Mouse (Mus musculus): Measurements from ENCODE around the gene Exph5. TPM values are rescaled to one million over a fixed set of nuclear protein-coding genes. Genes with fewer than 3 reads are reported as not detected.

The Exph5 gene
- under 1 TPM; 0.23 to 0.36 TPM for total RNA-seq (2021)

DNA sequence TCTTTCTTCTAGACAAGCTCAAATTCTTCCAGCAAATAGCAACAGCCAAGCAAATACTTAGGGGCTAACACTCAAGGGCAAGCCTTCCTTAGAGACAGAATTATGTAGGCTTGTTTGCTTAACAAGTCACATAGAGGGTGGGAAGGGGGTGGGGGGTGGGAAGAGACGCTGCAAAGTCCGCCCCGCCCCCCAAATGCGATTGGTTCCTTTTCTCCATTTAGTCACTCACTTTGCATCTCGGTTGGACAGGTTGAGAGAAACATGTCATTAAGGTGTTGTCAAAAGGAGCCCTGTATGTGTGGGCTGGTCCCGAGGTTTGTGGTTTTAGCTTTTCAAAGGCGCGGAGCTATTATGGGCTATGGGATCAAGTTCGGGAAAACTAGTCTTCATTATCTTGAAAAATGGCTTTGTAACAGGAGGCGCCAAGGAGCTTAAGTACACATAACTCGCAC is at the start of gene Exph5:
Gene Exph5 (plus strand): TSS at position 402 of the 452 bp plus-strand sequence.
- DNase-seq (ENCODE audit: low spot score), result no peak
- intact Hi-C loops (cut with DNase I), result no loop called here

GRCm38 (mm10) chr9:53254368-53254767 is 47.1 kb upstream of the Exph5 start:
- intact Hi-C loops (cut with DNase I), result loop anchor here (1.0 kb wide), 1 partner anchor 144 kb away; no protein-coding TSS in a partner anchor
- peak; percentile 16 for DNase-seq (ENCODE audit: low spot score)

DNA sequence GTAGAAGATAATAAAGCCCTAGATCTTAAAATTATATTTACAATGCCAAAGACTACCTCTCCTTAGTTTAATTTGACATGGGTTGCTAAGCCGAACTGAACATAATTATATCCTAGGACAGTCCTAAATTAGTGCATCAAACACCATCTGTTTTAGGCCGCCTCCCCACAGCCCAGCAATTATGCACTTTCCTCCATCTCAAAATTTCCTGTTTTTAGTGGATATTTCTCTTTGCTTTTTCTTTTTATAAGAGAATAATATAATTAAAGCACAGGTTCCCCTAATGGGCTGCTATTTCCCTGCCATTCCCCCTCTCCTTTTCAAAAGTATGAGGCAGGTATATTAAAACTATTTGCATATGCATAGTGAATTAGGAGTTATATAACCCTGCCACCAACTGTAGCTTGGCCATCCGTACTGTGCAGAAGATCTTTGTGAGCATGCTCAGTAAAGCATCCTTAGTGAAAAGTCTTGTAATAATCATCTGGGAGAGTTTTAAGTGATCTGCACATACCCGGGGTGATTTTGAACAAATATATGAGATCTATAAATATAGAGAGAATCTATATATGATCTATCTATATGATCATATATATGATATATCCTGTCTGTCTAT is 44.7 kb upstream of the Exph5 start:
- intact Hi-C loops (cut with DNase I), result loop anchor here (5.0 kb wide), 1 partner anchor 196 kb away; no protein-coding TSS in a partner anchor
- no peak for DNase-seq (ENCODE audit: low spot score)

DNA sequence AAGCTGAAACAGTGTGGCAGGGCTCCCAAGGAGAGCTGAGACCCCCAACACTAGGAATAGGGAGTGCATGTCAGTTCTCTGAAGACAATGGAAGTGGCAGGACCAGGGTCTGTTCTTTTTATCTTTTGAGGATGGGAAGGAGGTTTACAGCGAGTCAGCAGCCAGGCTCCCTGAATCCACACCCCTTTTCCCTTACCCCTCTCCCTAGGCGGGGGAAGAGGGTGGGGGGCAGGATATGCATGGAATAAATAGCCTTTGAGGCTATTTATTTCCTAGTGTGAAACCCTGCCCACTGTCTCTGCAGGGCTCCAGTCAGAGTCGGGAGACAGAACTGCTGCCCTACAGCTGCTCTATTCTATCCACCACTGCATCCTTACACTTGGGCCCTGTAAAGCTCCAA is 43.7 kb upstream of the Exph5 start:
- DNase-seq (ENCODE audit: low spot score), result no peak
- intact Hi-C loops (cut with DNase I), result loop anchor here (5.0 kb wide), 1 partner anchor 195 kb away; no protein-coding TSS in a partner anchor

DNA sequence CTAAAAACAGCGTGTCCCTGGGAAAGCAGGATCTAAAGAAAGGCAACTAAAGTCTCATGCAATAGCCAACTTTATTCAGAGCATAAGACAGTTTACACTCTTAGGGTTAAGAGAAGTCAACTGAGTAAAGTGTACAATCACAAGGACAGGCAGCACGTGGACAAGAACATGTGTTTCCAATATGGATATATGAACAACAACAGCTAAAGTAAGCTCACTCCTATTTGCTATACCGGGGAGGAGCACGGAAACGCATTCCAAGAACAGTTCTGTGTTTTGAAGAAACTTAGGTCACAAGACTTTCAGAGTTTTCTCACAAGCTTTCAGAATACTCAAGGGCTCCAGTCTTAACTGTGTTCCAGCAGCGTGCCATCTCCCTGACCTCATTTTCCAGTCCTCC is 43.3 kb upstream of the Exph5 start:
- intact Hi-C loops (cut with DNase I), result loop anchor here (5.0 kb wide), 1 partner anchor 194 kb away; no protein-coding TSS in a partner anchor
- DNase-seq (ENCODE audit: low spot score), result no peak

GRCm38 (mm10) chr9:53264387-53264786 is 37.1 kb upstream of the Exph5 start:
- no peak for DNase-seq (ENCODE audit: low spot score)
- intact Hi-C loops (cut with DNase I), result no loop called here

DNA sequence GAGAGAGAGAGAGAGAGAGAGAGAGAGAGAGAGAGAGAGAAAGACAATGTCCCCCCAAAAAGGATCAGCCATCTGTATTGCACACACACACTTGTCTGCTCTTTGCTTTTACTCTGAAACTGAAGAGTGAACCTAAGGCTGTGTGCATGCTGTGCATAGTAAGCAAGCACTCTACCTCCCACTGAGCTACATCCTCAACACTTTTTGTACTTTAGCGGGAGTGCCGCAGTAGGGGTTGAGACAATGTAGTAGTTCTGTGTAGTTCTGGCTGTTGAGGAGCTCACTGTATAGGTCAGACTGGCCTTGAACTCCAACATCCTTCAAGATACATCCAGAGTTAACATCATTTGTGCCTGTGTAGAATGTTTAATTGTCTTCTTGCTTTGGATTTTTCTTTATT is 35.9 kb upstream of the Exph5 start:
- intact Hi-C loops (cut with DNase I), result no loop called here
- no peak for DNase-seq (ENCODE audit: low spot score)

DNA sequence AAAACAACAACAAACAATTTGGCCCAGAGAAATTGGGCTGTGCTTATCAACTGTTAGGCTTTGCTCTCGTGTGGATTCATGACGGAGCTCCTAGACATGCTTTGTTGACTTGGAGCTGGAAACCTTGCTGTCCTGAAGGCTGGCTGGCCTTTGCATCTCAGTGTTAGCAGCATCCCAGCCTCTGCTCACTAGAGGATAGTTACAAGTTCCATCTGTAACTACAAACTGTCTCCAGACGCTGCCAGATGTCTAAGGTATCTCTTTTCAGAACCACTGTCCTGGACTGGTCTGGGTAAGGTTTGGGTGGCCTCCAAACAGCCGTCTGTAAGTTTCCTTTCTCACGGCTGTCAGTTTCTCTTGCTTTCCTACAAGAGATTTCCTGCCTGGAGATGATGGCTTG is 33.4 kb upstream of the Exph5 start:
- intact Hi-C loops (cut with DNase I), result no loop called here
- no peak for DNase-seq (ENCODE audit: low spot score)

GRCm38 (mm10) chr9:53268731-53269465 is 32.6 kb upstream of the Exph5 start:
- intact Hi-C loops (cut with DNase I), result no loop called here
- DNase-seq (ENCODE audit: low spot score), result no peak

DNA sequence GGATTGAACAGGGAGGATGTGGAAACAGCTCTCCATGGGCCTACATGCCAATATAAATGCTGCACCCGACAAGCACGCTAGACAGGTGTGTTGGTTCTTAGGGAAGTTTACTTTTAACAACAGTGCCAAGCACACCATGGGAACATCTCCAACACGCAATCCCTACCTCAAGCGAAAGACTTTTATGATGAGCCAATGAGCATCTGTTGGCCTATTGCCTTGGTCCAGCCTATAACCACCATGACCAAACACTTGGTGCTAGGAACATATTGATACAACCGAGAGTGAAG is 32.1 kb upstream of the Exph5 start:
- intact Hi-C loops (cut with DNase I), result no loop called here
- DNase-seq (ENCODE audit: low spot score), result no peak

- intact Hi-C loops (cut with DNase I), result no loop called here
- DNase-seq (ENCODE audit: low spot score), result no peak
Observed at GRCm38 (mm10) chr9:53271281-53272022, 30.0 kb upstream of the Exph5 start.

DNA sequence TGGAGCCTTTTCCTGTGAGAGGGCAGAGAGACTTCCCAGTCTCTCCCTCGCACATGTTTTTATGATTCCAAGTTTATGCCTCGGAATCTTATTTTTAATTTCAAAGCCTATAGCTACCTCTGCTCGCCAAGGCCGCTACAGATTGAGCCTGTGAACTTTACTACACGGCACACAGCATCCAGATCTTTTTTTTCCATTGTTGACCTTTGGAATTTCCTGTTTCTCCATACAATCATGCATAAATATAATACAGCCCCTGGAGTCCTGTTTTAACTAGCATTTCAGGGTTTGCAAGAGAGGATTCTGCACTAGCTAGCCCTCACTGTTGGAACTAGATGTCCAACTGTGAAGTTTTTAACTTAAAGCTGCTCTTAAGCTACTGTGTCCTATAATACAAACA is 29.3 kb upstream of the Exph5 start:
- no peak for DNase-seq (ENCODE audit: low spot score)
- intact Hi-C loops (cut with DNase I), result no loop called here

GRCm38 (mm10) chr9:53272714-53273113 is 28.8 kb upstream of the Exph5 start:
- no peak for DNase-seq (ENCODE audit: low spot score)
- intact Hi-C loops (cut with DNase I), result no loop called here

DNA sequence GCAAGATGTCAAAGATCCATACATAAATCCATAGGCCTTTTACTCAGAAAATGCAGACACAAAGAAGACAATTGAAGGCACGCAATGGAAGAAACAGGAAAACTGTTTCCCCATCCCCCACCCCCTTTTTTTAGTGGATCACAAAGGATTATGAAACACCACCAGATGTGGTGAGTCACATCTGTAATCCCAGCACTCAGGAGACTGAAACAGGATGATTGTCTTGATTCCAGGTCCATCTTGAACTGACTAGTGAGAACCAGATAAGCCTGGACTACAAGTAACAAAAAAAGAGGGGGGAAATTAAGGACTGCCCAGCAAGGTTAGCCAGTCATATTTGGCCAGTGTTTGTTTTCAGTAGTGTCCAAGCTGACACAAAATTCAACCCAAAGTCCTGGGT is 25.1 kb upstream of the Exph5 start:
- no peak for DNase-seq (ENCODE audit: low spot score)

DNA sequence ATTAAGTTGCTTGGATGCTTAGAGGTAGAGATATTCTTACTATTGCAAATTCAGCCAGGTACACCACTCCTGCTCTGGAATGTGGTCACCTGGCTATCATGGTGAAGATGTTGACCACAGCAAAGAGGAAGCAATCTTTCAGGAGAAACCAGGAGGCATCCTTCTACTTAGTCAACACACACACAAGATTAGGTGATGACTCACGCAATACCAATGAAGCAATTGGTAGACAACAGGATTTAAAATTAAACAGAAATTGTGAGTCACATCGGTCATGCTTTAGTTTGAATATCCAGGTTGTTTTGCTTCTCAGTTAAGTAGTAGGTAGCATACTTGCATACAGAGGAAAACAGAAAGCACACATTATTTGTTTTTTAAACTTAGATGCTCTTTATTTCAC is 22.5 kb upstream of the Exph5 start:
- intact Hi-C loops (cut with DNase I), result no loop called here
- DNase-seq (ENCODE audit: low spot score), result no peak

More for the DNA sequence above, 25.1 kb upstream of the Exph5 start:
- intact Hi-C loops (cut with DNase I), result no loop called here

DNA sequence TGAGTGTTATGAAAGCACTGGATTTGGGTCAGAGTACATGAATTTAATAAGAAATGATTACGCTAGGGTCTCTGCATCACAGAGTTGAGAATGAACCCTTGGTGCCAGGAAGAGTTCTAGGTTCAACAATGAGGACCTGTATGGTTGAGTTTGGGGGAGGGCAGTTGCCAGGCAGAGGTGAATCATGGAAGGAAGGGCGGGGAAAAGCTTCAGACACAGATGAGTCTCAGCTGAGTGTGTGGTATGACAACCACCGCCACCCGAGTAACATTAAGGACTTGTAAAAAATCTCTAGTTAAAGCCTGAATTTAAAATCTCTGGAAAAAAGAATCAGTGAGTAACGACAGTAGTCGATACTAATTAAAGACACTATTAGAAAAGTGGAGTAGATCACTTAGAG is 14.7 kb upstream of the Exph5 start:
- no peak for DNase-seq (ENCODE audit: low spot score)
- intact Hi-C loops (cut with DNase I), result no loop called here

- intact Hi-C loops (cut with DNase I), result no loop called here
- DNase-seq (ENCODE audit: low spot score), result no peak
Observed at GRCm38 (mm10) chr9:53290006-53290405, 11.5 kb upstream of the Exph5 start.

GRCm38 (mm10) chr9:53292833-53293232 is 8.6 kb upstream of the Exph5 start:
- intact Hi-C loops (cut with DNase I), result no loop called here
- no peak for DNase-seq (ENCODE audit: low spot score)

DNA sequence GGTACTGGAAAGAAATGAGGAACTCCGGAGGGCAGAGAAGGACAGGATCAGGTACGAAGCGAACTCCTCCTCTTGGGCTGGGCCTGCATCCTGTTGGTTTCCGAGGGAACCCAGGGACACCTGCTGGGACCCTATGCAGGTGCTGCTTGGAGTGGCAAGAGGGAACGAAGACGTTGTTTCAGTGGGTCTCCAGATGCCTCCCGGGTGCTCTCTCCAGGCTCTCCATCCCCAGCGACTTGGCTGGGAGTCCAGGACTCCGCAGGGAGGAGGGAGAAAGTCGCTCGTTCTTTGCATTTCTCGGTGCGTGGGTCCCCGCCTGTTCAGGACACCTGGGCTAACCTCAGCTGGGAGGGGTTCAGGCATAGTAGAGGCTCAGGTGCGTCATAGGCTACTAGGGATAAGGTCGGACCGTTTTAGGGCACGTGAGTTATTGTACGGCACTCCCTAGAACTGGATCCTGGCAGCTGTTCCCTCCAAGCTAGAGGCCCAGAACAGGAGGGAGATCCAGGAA is 386 bp downstream of the Exph5 start:
- no peak for DNase-seq (ENCODE audit: low spot score)
- intact Hi-C loops (cut with DNase I), result no loop called here

- intact Hi-C loops (cut with DNase I), result no loop called here
- DNase-seq (ENCODE audit: low spot score), result no peak
Observed at GRCm38 (mm10) chr9:53302415-53302814, 945 bp downstream of the Exph5 start.

- intact Hi-C loops (cut with DNase I), result no loop called here
- no peak for DNase-seq (ENCODE audit: low spot score)
Observed at GRCm38 (mm10) chr9:53307904-53308303, 6.4 kb downstream of the Exph5 start.
